Mouse (Mus musculus) E14TG2a.4 (cell line): Measurements from ENCODE around the gene Ice2.

Source experiments
- H3K27me3 ChIP-seq: 2 replicates; pipeline ENCODE4 v1.6.1; 2014; ENCODE audit warnings: low read length, control low read depth; ENCODE audit not compliant: insufficient read depth
- H3K36me3 ChIP-seq: 2 replicates; pipeline ENCODE4 v1.6.1; 2014; ENCODE audit warnings: low read length, control low read depth; ENCODE audit not compliant: insufficient read depth
- H3K4me1 ChIP-seq: replicated peaks from 2 replicates; pipeline ENCODE4 v1.6.1; 2014; ENCODE audit warnings: low read depth, low read length, control low read depth
- H3K4me3 ChIP-seq: replicated peaks from 2 replicates; pipeline ENCODE4 v1.5.1; 2014; ENCODE audit warnings: mild to moderate bottlenecking, low read length
- H3K9me3 ChIP-seq: 2 replicates; pipeline ENCODE4 v1.6.1; 2014; ENCODE audit warnings: low read length, control low read depth
- CTCF ChIP-seq: conservative IDR thresholded peaks from 2 replicates; pipeline ENCODE4 v1.5.1; 2014; ENCODE audit warnings: low read length
- NANOG ChIP-seq: IDR thresholded peaks from 2 replicates; pipeline ENCODE4 v1.6.1; 2014; ENCODE audit warnings: borderline replicate concordance, low read length, mixed read lengths
- POU5F1 ChIP-seq: IDR thresholded peaks from 2 replicates; pipeline ENCODE4 v1.6.1; 2014; ENCODE audit warnings: low read length, borderline replicate concordance

Ice2 gene

DNA sequence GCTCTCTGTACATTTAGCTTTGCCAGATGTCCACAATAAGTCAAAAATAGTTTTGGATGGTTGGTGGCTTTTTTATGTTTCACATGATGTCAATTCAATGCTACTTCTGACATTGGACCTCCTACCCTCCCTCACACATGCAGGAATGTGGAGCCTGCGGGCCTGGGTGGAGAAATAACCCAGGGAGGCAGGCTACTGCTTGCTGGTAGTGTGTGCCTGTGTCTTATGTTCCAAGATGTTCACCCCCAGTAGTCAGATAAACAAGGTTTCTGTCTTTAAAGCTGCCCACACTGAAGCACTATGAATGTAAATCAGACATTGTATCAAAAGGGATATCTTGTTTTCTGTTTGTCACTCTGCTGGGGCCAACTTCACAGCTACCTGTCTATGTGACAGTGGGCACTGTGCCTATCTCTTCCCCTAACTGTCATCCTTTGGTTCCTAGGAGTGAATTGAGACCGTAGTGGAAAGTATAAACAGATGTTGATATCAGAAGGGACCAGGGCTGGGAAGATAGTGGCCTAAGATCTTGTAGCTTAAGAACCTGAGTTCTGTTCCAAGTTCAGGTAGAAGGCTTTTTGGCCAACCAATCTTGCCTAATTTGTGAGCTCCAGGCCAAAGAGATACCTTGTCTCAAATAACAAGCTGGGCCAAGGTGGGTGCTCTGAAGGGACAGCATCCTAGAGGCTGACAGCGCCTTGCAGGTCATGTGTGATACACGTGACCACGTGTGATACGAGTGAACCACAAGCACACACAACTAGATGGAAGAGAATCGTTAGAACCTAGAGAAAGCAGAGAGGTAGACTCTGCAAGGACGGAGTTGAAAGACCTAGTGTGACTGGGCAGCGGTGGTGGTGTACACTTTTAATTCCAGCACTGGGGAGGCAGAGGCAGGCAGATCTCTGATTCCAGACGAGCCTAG, 54.4 kb downstream of the Ice2 start:
- H3K27me3 ChIP-seq = peaks cover 32% of the 10 kb centered on the region
- no peak overlapping the region for H3K4me3 ChIP-seq
- H3K4me1 ChIP-seq = peaks cover 61% of the 10 kb centered on the region
- TF ChIP-seq NANOG (no peak), POU5F1 (no peak), CTCF (no peak)
- H3K36me3 ChIP-seq = no peaks in the 10 kb centered on the region
- no peaks in the 10 kb centered on the region for H3K9me3 ChIP-seq

- peaks cover 32% of the 10 kb centered on the region for H3K27me3 ChIP-seq
- TF ChIP-seq NANOG (no peak), POU5F1 (no peak), CTCF (no peak)
- no peaks in the 10 kb centered on the region for H3K9me3 ChIP-seq
- H3K4me1 ChIP-seq = peaks cover 72% of the 10 kb centered on the region
- no peaks in the 10 kb centered on the region for H3K36me3 ChIP-seq
- H3K4me3 ChIP-seq = peak within 1 kb of the TSS; percentile 81
These were observed 55.6 kb downstream of the Ice2 start, which contains the start of gene Anxa2 for GRCm38 (mm10) chr9:69453066-69453900. Gene Anxa2, plus strand, starts transcription at chr9:69453620.

GRCm38 (mm10) chr9:69453901-69454666, 56.4 kb downstream of the Ice2 start:
- TF ChIP-seq POU5F1 = no peak
- Histone ChIP-seq H3K4me3 (peak overlapping the region; percentile 81), H3K27me3 (peaks cover 32% of the 10 kb centered on the region), H3K36me3 (no peaks in the 10 kb centered on the region), H3K9me3 (no peaks in the 10 kb centered on the region), H3K4me1 (peaks cover 80% of the 10 kb centered on the region)

- TF ChIP-seq POU5F1 (no peak), NANOG (no peak), CTCF (no peak)
- Histone ChIP-seq H3K4me3 (peak overlapping the region; percentile 81), H3K4me1 (peaks cover 86% of the 10 kb centered on the region), H3K9me3 (no peaks in the 10 kb centered on the region), H3K36me3 (no peaks in the 10 kb centered on the region), H3K27me3 (peaks cover 32% of the 10 kb centered on the region)
These were observed 57.0 kb downstream of the Ice2 start for GRCm38 (mm10) chr9:69454691-69455090.

- peaks cover 32% of the 10 kb centered on the region for H3K27me3 ChIP-seq
- TF ChIP-seq CTCF = no peak
- no peak for TF ChIP-seq POU5F1
- no peak for TF ChIP-seq NANOG
These were observed 57.7 kb downstream of the Ice2 start for GRCm38 (mm10) chr9:69455391-69455790.

DNA sequence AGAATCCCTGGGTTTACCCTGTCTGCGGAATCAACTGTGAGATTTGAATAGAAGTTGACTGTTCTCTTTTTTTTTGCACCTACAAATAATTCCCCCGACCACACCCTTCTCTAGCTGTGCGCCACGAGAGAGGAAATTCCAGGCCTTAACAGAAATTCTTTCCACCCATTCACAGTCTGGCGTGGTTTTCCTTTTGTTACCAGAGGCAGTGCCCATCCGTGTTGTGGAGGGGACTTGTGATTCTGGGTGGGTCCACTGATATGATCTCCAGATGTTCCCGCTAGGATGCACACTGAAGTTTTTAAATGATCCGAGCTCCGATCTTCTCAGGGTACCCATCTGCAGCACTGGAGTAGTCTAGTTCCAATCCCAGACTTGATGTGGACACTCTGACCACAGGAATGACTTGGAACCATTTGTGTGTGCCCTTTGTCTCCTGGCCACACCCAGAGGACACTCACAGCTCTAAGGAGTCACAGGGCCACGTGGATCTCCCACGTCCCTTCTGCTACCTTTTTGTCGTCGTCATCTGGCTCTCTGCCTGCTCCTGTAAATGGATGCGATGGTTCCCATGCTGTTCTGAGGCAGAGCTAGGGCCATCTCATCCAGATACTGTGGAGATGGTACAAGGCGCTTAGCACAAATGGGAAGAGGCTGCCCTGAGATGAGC, 58.8 kb downstream of the Ice2 start:
- peaks cover 91% of the 10 kb centered on the region for H3K4me1 ChIP-seq
- H3K27me3 ChIP-seq = peaks cover 32% of the 10 kb centered on the region
- H3K36me3 ChIP-seq = no peaks in the 10 kb centered on the region
- TF ChIP-seq POU5F1 (no peak), CTCF (no peak), NANOG (no peak)
- no peak overlapping the region for H3K4me3 ChIP-seq
- no peaks in the 10 kb centered on the region for H3K9me3 ChIP-seq

More at GRCm38 (mm10) chr9:69455391-69455790, 57.7 kb downstream of the Ice2 start:
- peak overlapping the region; percentile 23 for H3K4me3 ChIP-seq
- peaks cover 93% of the 10 kb centered on the region for H3K4me1 ChIP-seq
- no peaks in the 10 kb centered on the region for H3K36me3 ChIP-seq
- no peaks in the 10 kb centered on the region for H3K9me3 ChIP-seq

DNA sequence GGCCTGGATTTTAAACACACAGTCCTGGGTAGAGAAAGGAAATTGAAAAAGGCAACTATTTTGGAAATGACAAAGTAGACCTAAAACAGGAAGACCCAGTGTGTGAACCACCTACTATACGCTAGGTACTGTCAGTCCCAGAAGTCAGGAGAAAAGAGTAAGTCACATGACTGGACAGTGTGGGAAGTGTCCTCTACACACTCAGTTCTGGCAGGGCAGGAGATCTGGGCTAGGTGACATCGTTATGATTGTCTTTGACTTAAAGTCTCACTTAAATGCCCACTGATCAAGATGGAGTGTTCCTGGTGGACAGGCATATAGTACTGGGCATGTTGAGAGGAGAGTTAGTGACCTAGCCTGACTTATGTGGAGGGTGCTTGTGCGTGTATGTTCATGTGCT, 59.4 kb downstream of the Ice2 start:
- Histone ChIP-seq H3K36me3 (no peaks in the 10 kb centered on the region), H3K4me1 (peaks cover 85% of the 10 kb centered on the region), H3K4me3 (no peak overlapping the region), H3K9me3 (no peaks in the 10 kb centered on the region), H3K27me3 (peaks cover 27% of the 10 kb centered on the region)
- TF ChIP-seq CTCF (no peak), POU5F1 (no peak), NANOG (no peak)
